Mouse (Mus musculus) embryo, embryonic 9.5 days (tissue): ENCODE measurements around the gene Ppp2r5e.

Source experiments
- DNase-seq: peaks from one replicate; pipeline ENCODE4 v3.0.0-alpha.2; 2017; ENCODE audit errors: extremely low spot score

Ppp2r5e gene

GRCm38 (mm10) chr12:75577255-75577654 is 18.8 kb downstream of the Ppp2r5e start:
- no peak for DNase-seq

- peak; percentile 3 for DNase-seq
Observed at GRCm38 (mm10) chr12:75572271-75572670, 23.8 kb downstream of the Ppp2r5e start.

GRCm38 (mm10) chr12:75570138-75570537 is 25.9 kb downstream of the Ppp2r5e start:
- DNase-seq: no peak

- no peak for DNase-seq
Observed at GRCm38 (mm10) chr12:75567745-75568144, 28.3 kb downstream of the Ppp2r5e start.

GRCm38 (mm10) chr12:75565756-75566155 is 30.3 kb downstream of the Ppp2r5e start:
- no peak for DNase-seq

- DNase-seq: no peak
Observed at GRCm38 (mm10) chr12:75564498-75564897, 31.5 kb downstream of the Ppp2r5e start.

- DNase-seq: no peak
Observed at GRCm38 (mm10) chr12:75562996-75563618, 32.9 kb downstream of the Ppp2r5e start.

GRCm38 (mm10) chr12:75560681-75561387 is 35.2 kb downstream of the Ppp2r5e start:
- no peak for DNase-seq

- no peak for DNase-seq
Observed at GRCm38 (mm10) chr12:75559196-75559595, 36.8 kb downstream of the Ppp2r5e start.

GRCm38 (mm10) chr12:75557813-75558212 is 38.2 kb downstream of the Ppp2r5e start:
- DNase-seq: no peak

- DNase-seq: no peak
Observed at GRCm38 (mm10) chr12:75555032-75555431, 41.0 kb downstream of the Ppp2r5e start.

GRCm38 (mm10) chr12:75552296-75552695 is 43.7 kb downstream of the Ppp2r5e start:
- DNase-seq: no peak

GRCm38 (mm10) chr12:75551671-75552070 is 44.4 kb downstream of the Ppp2r5e start:
- no peak for DNase-seq

GRCm38 (mm10) chr12:75548999-75549398 is 47.0 kb downstream of the Ppp2r5e start:
- DNase-seq: no peak

- DNase-seq: no peak
Observed at GRCm38 (mm10) chr12:75547174-75547573, 48.9 kb downstream of the Ppp2r5e start.

- no peak for DNase-seq
Observed at GRCm38 (mm10) chr12:75546241-75546640, 49.8 kb downstream of the Ppp2r5e start.

GRCm38 (mm10) chr12:75545431-75545925 is 50.6 kb downstream of the Ppp2r5e start:
- DNase-seq: no peak

GRCm38 (mm10) chr12:75544666-75545065 is 51.4 kb downstream of the Ppp2r5e start:
- DNase-seq: no peak

- DNase-seq: no peak
Observed at GRCm38 (mm10) chr12:75544259-75544658, 51.8 kb downstream of the Ppp2r5e start.

GRCm38 (mm10) chr12:75543346-75543745 is 52.7 kb downstream of the Ppp2r5e start:
- DNase-seq: no peak

- no peak for DNase-seq
Observed at GRCm38 (mm10) chr12:75540621-75541171, 55.3 kb downstream of the Ppp2r5e start.

GRCm38 (mm10) chr12:75539228-75539627 is 56.8 kb downstream of the Ppp2r5e start:
- no peak for DNase-seq
